Mouse (Mus musculus) embryonic fibroblast, embryonic 13.5 days (primary cell): ENCODE measurements around the gene Reep3.

Experiments
- CTCF ChIP-seq: IDR thresholded peaks from 2 replicates; pipeline ENCODE4 v1.5.1; 2011; ENCODE audit warnings: mild to moderate bottlenecking, control low read depth, low read length, moderate library complexity, borderline replicate concordance; ENCODE audit not compliant: insufficient read depth
- POLR2A ChIP-seq: IDR thresholded peaks from 2 replicates; pipeline ENCODE4 v1.6.1; 2011; ENCODE audit warnings: low read depth, mild to moderate bottlenecking, control low read depth, low read length, moderate library complexity

DNA sequence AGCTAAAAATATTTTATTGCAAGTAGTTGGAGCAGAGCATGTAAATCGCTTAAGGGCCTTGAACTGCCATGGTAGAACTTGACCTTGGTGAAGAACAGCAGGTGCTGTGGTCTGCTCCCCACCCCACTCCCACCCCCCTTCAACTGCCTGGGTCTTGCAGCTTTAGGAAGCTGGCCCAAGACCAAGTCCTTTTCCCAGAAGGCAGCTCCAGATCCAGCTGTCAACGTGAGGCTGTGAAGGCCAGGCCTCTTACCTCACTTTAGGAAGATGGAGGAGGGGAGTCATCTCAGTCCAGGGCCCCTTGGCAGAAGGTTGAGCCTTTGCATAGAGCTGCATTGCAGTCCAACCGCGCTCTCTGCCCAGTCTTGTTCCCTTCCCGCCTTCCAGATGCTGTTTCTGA lies 102.3 kb downstream of the Reep3 start:
- TF ChIP-seq CTCF (no peak), POLR2A (no peak)
